Mouse (Mus musculus) kidney, adult 11 months (tissue): Measurements from ENCODE around the gene Hivep1.
A peak's percentile ranks its signal among the peaks of the same experiment; 100 is the strongest.

Source experiments
- DNase-seq: peaks from one replicate; pipeline ENCODE4 v3.0.0; 2022

Hivep1 gene

GRCm38 (mm10) chr13:42051961-42052695 lies at the start of gene Hivep1:
Gene Hivep1, plus strand, starts transcription at chr13:42052021.
- no peak for DNase-seq

GRCm38 (mm10) chr13:42015484-42016045 lies 36.3 kb upstream of the Hivep1 start:
- no peak for DNase-seq

GRCm38 (mm10) chr13:42016218-42016617 lies 35.6 kb upstream of the Hivep1 start:
- DNase-seq: no peak

- DNase-seq: no peak
Observed at GRCm38 (mm10) chr13:42018356-42018755, 33.5 kb upstream of the Hivep1 start.

- DNase-seq: no peak
Observed at GRCm38 (mm10) chr13:42041203-42041602, 10.6 kb upstream of the Hivep1 start.

GRCm38 (mm10) chr13:42043431-42043830 lies 8.4 kb upstream of the Hivep1 start:
- DNase-seq: no peak

GRCm38 (mm10) chr13:42048991-42049773 lies 2.6 kb upstream of the Hivep1 start:
- DNase-seq: peak; percentile 77

GRCm38 (mm10) chr13:42049774-42050125 lies 2.1 kb upstream of the Hivep1 start:
- no peak for DNase-seq

GRCm38 (mm10) chr13:42050160-42050559 lies 1.7 kb upstream of the Hivep1 start:
- no peak for DNase-seq

- DNase-seq: no peak
Observed at GRCm38 (mm10) chr13:42050880-42051201, 980 bp upstream of the Hivep1 start.

GRCm38 (mm10) chr13:42051202-42051906 lies 467 bp upstream of the Hivep1 start:
- peak; percentile 98 for DNase-seq

GRCm38 (mm10) chr13:42052696-42053541 lies 1.1 kb downstream of the Hivep1 start:
- peak; percentile 65 for DNase-seq

- DNase-seq: no peak
Observed at GRCm38 (mm10) chr13:42053656-42054055, 1.8 kb downstream of the Hivep1 start.

GRCm38 (mm10) chr13:42054138-42054537 lies 2.3 kb downstream of the Hivep1 start:
- DNase-seq: no peak

- no peak for DNase-seq
Observed at GRCm38 (mm10) chr13:42056712-42057332, 5.0 kb downstream of the Hivep1 start.

- no peak for DNase-seq
Observed at GRCm38 (mm10) chr13:42060846-42061630, 9.2 kb downstream of the Hivep1 start.

- DNase-seq: no peak
Observed at GRCm38 (mm10) chr13:42064257-42064656, 12.4 kb downstream of the Hivep1 start.

- no peak for DNase-seq
Observed at GRCm38 (mm10) chr13:42070236-42070635, 18.4 kb downstream of the Hivep1 start.

- DNase-seq: no peak
Observed at GRCm38 (mm10) chr13:42071011-42071410, 19.2 kb downstream of the Hivep1 start.

- DNase-seq: no peak
Observed at GRCm38 (mm10) chr13:42073285-42073684, 21.5 kb downstream of the Hivep1 start.

- DNase-seq: no peak
Observed at GRCm38 (mm10) chr13:42075546-42075945, 23.7 kb downstream of the Hivep1 start.
